Mouse (Mus musculus): ENCODE data around the gene Smad1.

The Smad1 gene

DNA sequence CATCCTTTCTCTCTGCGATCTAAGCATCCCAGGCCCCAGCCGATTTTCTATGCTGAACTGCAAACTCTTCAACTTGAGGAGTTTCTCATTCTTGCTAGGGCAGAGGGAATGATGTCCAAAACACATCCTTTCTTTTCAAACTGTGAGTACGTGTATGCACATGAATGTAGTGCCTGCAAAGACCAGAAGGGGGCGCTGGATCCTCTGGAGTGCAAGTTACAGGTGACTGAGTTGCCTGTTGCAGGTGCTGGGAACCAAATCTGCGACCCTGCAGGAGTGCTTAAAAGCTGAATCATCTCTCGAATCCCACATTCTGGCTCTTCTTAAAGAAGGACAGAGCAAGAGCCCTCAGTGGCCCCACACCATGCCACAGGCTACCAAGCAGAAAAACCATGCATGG is 13.0 kb downstream of the Smad1 start:
- in situ Hi-C loops (cut with MboI; ENCODE audit: low pct_unique_long_range_greater_than_20kb in 1 of 2, low sequenced_read_pairs in 2 of 2, unreplicated experiment in 1 of 2): no loop called here

DNA sequence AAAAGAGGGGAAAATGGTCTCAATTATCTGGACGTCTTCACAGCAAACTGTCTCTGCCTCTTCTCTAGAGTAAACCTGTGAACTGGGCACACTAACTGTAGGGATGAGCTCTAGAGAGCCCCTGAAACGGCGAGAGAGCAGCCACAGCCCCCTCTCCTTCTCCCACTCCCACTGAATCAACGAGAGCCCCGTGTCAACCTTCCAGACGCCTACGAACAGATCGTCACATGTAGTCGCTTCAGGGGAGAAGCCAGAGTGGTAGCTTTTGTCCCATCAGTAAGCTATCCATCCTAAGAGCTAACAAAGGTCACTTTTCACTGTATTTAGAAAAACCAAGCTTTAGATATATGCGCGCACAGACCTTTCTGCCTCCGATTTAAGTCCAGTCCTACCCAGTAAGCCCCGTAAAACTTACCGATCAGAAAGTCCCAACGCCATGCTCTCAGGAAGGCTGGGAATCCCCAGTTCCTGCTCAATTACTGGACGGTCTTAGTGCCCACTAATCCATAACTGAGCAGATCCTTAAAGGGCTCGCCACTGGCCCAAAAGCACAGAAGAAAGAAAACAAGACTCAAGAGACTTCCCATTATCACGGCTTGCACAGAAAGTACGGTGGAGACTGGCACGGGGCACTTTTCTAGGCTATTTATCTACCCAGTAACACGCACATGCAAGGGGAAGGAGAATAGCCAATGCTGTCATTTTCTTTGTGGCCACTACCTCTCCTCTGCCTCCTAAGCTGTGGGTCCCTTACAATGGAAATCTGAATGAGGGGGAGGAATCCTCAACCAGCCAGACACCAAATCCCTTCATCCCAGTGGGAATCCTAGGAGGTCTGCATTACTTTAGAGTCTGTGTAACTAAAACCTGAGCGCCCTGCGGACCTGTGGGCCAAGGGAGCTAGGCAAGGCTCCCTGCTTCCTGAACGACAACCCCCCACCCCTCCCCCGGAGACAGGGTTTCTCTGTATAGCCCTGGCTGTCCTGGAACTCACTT is 14.7 kb downstream of the Smad1 start:
- in situ Hi-C loops (cut with MboI; ENCODE audit: low pct_unique_long_range_greater_than_20kb in 1 of 2, low sequenced_read_pairs in 2 of 2, unreplicated experiment in 1 of 2): no loop called here

DNA sequence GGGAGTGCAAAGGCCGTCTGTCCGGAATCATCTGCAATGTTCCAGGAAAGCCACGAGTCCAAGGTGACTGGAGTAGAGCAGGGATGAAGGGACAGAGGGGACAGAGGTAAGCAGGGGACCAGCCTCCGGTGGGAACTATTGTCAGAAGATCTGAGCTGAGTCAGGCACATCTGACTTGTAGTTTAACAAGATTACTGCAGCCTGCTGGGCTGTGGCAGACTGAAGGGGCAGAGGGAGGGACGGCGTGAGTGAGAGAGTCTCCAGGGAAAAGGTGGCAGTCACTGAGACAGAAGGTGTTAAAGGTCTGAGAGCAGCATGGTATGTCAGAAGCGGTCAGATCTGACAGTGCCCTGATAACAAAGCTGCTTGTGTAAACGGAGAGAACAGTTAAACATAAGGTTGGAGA is 16.5 kb downstream of the Smad1 start:
- in situ Hi-C loops (cut with MboI; ENCODE audit: low pct_unique_long_range_greater_than_20kb in 1 of 2, low sequenced_read_pairs in 2 of 2, unreplicated experiment in 1 of 2): no loop called here

DNA sequence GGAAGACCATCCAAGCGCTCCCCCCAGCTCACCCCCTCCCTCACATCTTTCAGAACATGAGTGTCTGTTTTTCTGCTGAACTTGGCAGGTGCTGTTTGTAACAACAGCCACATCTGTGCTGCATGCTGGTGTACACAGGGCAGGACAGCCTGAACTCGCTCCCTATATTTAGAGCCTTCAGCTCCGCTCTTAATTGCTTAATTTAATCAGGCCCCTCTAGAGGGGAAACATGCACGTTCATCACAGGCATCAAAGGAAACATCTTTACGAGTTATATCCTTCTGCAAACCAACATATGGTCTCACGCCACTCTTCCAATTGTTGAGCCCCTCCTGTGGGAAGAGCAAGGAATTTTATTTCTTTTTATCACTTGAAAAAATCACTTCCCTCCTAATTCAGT is 17.5 kb downstream of the Smad1 start:
- in situ Hi-C loops (cut with MboI; ENCODE audit: low pct_unique_long_range_greater_than_20kb in 1 of 2, low sequenced_read_pairs in 2 of 2, unreplicated experiment in 1 of 2): no loop called here

DNA sequence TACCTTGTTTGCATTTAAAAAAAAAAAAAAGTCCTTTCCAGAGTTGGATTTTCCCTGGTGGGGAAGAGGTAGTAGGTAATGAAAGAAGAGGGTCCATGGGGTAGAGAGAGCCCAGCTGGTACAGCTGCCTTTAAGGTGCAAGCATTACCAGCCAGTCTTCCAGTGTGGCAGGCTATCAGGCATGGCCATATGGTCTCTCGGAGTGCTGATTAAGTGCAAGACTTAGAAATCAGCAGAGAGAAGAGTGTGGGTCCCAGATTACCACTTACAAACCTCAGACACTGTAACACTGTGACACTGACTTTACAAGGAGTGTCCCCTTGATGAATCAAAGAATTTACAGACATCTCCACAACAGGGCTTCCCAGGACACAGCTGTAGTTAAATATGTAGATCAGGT is 18.9 kb downstream of the Smad1 start:
- in situ Hi-C loops (cut with MboI; ENCODE audit: low pct_unique_long_range_greater_than_20kb in 1 of 2, low sequenced_read_pairs in 2 of 2, unreplicated experiment in 1 of 2): no loop called here

DNA sequence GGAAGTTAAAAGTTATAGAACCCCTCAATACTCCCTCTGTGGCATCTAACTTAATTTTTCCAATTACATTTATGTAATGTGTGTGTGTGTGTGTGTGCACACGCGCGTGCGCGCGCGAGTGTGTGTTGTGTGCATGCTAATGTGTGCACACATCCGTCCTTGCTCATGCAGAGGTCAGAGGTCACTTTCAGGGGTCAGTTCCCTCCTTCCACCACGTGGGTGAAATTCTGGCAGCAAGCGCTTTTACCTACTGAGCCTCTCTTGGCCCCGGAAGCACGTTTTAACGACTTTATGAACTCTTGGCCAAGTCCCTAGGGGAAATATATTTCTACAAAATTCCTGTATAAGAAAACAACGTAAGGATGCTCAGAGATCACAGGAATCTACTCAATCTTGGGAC is 19.3 kb downstream of the Smad1 start:
- in situ Hi-C loops (cut with MboI; ENCODE audit: low pct_unique_long_range_greater_than_20kb in 1 of 2, low sequenced_read_pairs in 2 of 2, unreplicated experiment in 1 of 2): no loop called here

DNA sequence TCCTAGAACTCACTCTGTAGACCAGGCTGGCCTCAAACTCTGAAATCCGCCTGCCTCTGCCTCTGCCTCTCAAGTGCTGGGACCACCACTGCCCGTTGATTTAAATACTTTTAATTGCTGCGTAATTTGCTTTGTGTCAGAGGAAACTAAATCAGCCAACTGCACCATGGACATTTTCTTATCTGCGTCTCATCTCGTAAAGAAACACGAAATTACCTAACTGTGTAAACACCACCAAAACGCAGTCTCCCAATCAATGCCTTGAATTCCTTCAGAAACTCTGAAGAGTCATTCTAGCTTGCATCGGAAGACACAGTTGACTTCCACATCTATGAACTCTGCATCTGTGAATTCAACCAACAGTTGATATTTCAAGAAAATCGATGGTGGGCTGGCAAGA is 22.7 kb downstream of the Smad1 start:
- in situ Hi-C loops (cut with MboI; ENCODE audit: low pct_unique_long_range_greater_than_20kb in 1 of 2, low sequenced_read_pairs in 2 of 2, unreplicated experiment in 1 of 2): no loop called here

DNA sequence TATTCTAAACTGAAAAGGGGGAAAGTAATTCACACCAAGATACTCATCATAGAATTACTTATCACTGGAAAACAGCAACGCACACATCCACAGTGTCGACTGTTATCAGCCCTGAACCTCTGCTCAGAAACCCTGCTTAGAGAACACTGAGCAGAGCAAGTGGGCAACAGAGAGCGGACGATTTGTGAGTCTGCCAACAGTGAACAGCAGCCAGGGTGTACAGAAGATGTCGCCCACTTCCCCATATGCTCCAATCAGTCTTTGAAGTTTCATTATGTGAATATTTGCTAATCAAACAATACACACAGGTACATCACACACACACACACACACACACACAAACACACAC is 23.6 kb downstream of the Smad1 start:
- in situ Hi-C loops (cut with MboI; ENCODE audit: low pct_unique_long_range_greater_than_20kb in 1 of 2, low sequenced_read_pairs in 2 of 2, unreplicated experiment in 1 of 2): no loop called here

DNA sequence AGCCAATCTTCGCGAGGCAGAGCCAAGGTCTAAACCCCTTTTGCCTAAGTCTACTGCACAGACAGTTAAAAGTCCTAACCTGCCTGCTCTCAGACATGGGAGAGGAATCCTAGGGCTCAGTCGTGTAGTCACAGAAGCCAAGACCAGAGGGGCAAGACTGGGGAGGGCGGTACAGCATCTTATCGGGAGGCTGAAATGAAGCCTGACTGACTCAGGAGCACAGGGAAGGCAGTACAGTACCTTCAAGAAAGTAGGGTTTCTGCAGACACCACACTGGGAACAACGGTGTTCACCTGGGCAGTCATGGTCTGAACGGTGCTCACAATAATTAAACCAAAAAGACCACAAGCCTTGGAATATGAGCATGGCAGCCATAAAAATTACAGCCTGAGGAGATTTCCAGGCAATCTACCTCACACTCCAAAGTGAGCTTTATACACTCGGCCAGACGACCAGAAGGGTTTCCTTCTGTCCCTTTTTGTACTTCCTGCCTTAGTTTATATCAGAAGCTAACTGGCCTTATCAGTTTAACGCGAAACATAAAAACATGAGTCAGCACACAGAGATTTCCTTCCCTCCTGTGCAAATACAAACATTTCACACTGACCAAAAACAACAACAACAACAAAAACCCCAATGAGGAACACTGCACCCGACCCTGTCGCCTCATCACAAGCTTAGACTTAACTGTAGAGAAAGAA is 24.1 kb downstream of the Smad1 start:
- in situ Hi-C loops (cut with MboI; ENCODE audit: low pct_unique_long_range_greater_than_20kb in 1 of 2, low sequenced_read_pairs in 2 of 2, unreplicated experiment in 1 of 2): no loop called here

DNA sequence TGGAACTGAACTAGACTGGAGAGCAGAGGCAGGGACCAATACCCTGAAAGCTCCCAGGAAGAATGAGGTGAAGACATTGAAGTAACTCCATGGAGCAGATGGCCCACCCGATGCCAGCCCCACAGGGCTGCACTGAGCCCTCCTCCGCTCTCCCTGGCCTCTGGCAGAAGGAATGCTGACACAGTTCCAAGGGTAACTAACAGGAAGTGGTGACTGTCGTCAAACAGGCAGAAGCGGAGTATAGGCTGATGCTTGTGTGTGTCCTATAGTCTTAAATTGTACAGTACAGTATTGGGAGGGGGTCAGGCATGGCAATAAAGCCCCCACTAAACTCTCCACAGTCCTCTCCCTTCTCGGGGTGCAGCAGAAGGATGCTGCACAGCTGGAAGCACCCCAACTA is 24.9 kb downstream of the Smad1 start:
- in situ Hi-C loops (cut with MboI; ENCODE audit: low pct_unique_long_range_greater_than_20kb in 1 of 2, low sequenced_read_pairs in 2 of 2, unreplicated experiment in 1 of 2): no loop called here

DNA sequence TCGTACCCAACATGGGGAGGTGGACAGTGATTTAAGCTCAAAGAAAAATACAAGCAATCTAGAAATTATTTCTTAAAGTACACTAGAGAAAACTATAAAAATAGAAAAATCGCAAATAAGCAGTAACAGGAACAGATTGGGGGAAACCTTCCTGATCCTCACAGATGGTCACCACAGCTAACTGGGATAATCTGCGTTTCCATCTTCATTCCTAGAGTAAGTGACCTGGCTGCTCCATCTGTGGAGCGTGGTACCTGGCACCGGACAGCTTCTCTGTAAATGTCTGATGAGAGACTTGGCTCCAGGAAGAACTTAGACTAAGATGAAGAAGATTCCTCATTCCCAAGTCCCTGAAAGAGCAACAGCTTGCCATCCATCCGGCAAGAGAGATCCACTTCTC is 25.8 kb downstream of the Smad1 start:
- in situ Hi-C loops (cut with MboI; ENCODE audit: low pct_unique_long_range_greater_than_20kb in 1 of 2, low sequenced_read_pairs in 2 of 2, unreplicated experiment in 1 of 2): no loop called here

DNA sequence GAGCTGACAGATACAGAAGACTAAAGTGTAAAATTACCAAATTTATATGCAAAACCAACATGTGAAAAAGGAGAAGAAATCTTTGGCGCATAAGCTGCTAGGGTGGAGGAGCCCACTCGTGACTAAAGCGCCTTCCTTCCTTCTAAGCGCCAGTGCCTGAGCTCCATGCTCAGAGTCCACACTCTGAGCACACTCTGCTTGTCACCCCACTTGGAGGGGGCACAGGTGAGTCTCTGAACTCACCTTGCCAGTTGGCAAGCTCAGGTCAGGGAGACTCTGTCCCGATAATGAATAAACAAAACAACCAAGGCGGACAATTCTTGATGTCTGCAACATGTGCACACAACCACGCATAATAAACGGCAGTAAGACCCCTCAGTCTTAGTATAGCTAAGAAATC is 26.4 kb downstream of the Smad1 start:
- in situ Hi-C loops (cut with MboI; ENCODE audit: low pct_unique_long_range_greater_than_20kb in 1 of 2, low sequenced_read_pairs in 2 of 2, unreplicated experiment in 1 of 2): no loop called here

DNA sequence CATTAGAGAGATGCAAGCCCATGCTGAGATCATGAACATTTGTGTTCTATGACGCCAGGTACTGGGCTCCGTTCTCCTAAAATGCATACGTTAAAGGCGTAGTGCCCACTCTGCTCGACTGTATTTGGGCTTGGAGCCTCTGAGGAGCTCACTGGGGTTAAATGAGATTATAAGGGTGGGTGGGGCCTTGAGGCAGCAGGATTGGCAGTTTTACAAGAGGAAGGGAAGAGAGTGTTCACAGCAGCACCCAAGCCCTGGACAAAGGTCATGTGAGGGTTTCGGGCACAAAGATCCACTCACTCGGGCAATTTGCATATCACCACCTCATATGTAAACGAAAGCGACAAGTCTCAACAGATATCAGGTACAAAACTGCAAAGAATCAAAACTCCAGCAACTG is 26.8 kb downstream of the Smad1 start:
- in situ Hi-C loops (cut with MboI; ENCODE audit: low pct_unique_long_range_greater_than_20kb in 1 of 2, low sequenced_read_pairs in 2 of 2, unreplicated experiment in 1 of 2): no loop called here

DNA sequence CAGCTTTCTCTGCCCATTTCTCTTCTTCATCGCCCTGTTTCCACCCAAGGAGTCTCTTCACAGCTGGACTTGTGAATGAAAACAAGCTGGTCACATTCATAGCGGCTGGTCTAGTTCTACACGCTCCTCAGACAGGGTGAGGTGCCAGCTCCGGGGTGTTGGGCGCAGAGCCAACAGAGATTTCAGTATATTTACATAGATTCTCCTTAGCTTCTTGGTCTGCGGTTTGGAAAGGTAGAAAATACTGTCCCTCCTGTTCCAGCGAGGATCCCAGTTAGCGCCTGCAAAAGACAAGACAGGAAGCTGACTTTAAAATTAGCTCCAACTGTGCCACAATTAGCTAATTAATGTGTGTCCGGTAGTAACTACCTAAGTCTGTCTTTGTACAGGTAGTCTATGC is 27.2 kb downstream of the Smad1 start:
- in situ Hi-C loops (cut with MboI; ENCODE audit: low pct_unique_long_range_greater_than_20kb in 1 of 2, low sequenced_read_pairs in 2 of 2, unreplicated experiment in 1 of 2): no loop called here

DNA sequence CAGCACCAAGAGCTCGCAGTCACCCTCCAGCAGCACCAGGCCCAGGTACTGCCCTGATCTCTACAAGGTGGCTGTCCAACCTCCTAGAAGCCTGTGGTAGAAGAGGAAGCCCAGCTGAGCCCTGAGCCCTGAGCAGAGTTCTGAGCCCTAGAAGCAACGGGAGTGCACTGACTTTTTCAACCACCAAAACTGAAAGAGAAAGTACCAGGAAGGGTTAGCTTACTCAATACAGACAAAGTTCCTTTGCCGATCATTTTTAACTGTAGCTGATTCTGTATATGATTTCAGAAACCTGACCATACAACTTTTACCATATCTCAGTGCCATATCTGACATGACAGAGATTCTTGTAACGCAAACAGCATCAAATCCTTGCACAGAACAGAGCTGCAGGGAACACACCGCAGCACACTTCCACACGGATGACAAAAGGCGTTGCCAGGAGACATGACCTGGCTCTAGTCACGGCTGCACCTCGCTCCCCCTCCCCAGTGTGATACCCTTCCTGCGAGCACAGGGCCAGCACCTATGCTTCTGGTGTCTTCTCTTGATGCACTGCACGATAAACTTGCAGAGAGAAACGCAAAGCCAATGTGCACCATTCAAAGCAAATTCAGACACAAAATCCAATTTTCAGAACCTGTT is 28.6 kb downstream of the Smad1 start:
- in situ Hi-C loops (cut with MboI; ENCODE audit: low pct_unique_long_range_greater_than_20kb in 1 of 2, low sequenced_read_pairs in 2 of 2, unreplicated experiment in 1 of 2): no loop called here

DNA sequence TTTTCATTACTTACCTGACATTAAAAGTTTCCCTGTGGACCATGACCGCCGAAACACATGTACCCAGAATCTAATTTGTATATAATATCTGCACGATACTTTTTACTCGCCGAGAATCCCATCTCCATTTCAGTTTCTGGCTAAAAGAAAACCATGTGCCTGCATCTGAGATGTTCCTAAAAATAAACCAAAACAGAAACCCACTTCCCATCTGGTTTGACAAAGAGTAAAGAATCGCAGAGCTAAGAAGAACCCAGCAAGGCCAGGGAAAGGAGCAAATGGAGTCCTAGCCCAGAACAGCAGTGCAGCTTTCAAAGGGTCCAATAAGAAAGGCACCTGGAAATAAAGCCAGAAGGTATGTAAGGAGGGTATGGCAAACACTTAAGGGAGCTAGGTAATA is 30.2 kb downstream of the Smad1 start:
- in situ Hi-C loops (cut with MboI; ENCODE audit: low pct_unique_long_range_greater_than_20kb in 1 of 2, low sequenced_read_pairs in 2 of 2, unreplicated experiment in 1 of 2): no loop called here

DNA sequence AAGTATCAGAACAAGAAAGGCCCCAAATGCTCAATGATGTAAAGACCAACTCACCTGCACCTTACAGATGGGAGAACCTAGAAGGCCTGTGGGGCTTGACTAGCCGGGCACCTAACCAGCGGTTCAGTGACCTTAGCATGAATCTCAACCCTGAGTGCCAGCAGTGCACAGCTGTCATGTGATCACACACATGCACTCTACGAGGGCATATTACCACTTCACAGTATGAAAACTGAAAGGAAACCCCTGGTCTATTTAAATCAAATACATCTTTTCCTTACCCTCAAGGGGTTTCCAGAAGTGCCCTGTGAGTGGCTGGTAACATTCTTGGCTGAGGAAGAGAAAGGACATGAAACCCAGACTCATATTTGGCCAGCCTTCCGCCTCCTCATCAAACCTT is 31.4 kb downstream of the Smad1 start:
- in situ Hi-C loops (cut with MboI; ENCODE audit: low pct_unique_long_range_greater_than_20kb in 1 of 2, low sequenced_read_pairs in 2 of 2, unreplicated experiment in 1 of 2): no loop called here

DNA sequence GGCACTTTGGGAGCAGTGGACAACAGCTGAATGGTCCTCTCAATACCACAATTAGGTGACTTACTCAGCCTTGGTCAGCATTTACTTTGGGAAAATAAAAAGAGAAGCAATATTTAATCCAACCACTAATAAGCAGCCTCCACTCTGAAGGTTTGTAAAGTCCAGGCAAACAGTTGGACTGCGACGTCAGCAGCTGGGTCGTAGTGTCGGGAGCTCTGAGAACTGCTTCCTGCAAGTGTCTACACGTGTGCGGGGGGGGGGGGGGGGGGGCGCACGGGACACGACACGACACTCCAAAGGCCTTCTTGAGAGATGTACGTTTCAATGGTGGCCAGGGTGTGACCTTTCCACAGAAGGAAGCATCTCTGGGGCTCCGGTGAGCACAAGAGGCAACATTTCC is 32.0 kb downstream of the Smad1 start:
- in situ Hi-C loops (cut with MboI; ENCODE audit: low pct_unique_long_range_greater_than_20kb in 1 of 2, low sequenced_read_pairs in 2 of 2, unreplicated experiment in 1 of 2): no loop called here

DNA sequence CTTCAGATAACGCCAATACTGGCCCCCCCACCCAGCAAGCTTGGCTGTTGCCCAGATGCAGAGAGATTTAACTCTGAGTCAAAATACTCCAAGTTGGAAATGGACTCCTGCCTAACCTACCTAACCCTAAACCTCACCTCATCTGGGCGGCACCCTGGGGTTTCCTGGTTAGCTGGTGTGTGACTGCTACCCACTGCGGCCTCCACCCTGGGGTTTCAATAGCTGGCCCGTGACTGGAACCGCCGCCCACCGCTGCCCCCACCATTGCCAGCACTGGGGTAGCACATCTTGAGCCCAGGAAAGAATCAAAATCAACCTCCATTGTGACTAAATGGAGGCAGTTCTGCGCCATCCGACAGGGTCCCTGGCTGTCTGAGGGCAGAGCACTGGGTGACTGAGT is 33.1 kb downstream of the Smad1 start:
- in situ Hi-C loops (cut with MboI; ENCODE audit: low pct_unique_long_range_greater_than_20kb in 1 of 2, low sequenced_read_pairs in 2 of 2, unreplicated experiment in 1 of 2): no loop called here

DNA sequence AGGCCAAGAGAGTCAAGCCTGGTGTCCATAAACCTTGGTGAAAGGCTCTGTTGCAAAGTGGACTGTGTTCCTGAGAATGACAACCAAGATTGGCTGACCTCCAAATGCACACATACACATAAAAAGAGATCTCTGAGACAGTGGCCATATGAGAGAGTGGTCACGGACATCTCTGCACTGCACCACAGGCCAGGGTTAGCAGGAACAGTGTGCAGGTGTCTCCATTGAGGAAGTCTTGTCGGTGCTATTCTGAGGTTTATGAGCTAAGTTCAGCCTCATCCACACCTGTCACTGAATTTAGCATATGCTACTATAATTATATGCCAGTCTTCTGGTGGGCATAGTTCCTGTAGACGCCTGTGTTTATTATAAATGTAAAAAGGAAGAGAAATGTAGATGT is 33.6 kb downstream of the Smad1 start:
- in situ Hi-C loops (cut with MboI; ENCODE audit: low pct_unique_long_range_greater_than_20kb in 1 of 2, low sequenced_read_pairs in 2 of 2, unreplicated experiment in 1 of 2): no loop called here

Data from mouse embryonic stem cell (cell line).